Mouse (Mus musculus): Measurements from ENCODE around the gene Ntf3.

Gene Ntf3

GRCm38 (mm10) chr6:126166548-126167207, at the start of gene Ntf3:
Gene Ntf3, minus strand, starts transcription at chr6:126166910.
- DNase-seq (ENCODE audit: low spot score): no peak

GRCm38 (mm10) chr6:126213330-126213729, 46.6 kb upstream of the Ntf3 start:
- DNase-seq (ENCODE audit: low spot score): no peak

- no peak for DNase-seq (ENCODE audit: low spot score)
Observed at GRCm38 (mm10) chr6:126203366-126203765, 36.7 kb upstream of the Ntf3 start.

- no peak for DNase-seq (ENCODE audit: low spot score)
Observed at GRCm38 (mm10) chr6:126202959-126203358, 36.2 kb upstream of the Ntf3 start.

GRCm38 (mm10) chr6:126201721-126202120, 35.0 kb upstream of the Ntf3 start:
- no peak for DNase-seq (ENCODE audit: low spot score)

- DNase-seq (ENCODE audit: low spot score): no peak
Observed at GRCm38 (mm10) chr6:126199916-126200315, 33.2 kb upstream of the Ntf3 start.

- DNase-seq (ENCODE audit: low spot score): no peak
Observed at GRCm38 (mm10) chr6:126194760-126195159, 28.1 kb upstream of the Ntf3 start.

- no peak for DNase-seq (ENCODE audit: low spot score)
Observed at GRCm38 (mm10) chr6:126190218-126190871, 23.6 kb upstream of the Ntf3 start.

GRCm38 (mm10) chr6:126187400-126187799, 20.7 kb upstream of the Ntf3 start:
- DNase-seq (ENCODE audit: low spot score): no peak

GRCm38 (mm10) chr6:126186116-126186515, 19.4 kb upstream of the Ntf3 start:
- no peak for DNase-seq (ENCODE audit: low spot score)

GRCm38 (mm10) chr6:126172071-126172470, 5.4 kb upstream of the Ntf3 start:
- no peak for DNase-seq (ENCODE audit: low spot score)

GRCm38 (mm10) chr6:126170772-126171171, 4.1 kb upstream of the Ntf3 start:
- DNase-seq (ENCODE audit: low spot score): no peak

- DNase-seq (ENCODE audit: low spot score): no peak
Observed at GRCm38 (mm10) chr6:126167731-126168130, 1.0 kb upstream of the Ntf3 start.

GRCm38 (mm10) chr6:126167208-126167590, 489 bp upstream of the Ntf3 start:
- no peak for DNase-seq (ENCODE audit: low spot score)

- no peak for DNase-seq (ENCODE audit: low spot score)
Observed at GRCm38 (mm10) chr6:126165591-126166155, 1.0 kb downstream of the Ntf3 start.

GRCm38 (mm10) chr6:126164781-126165180, 1.9 kb downstream of the Ntf3 start:
- no peak for DNase-seq (ENCODE audit: low spot score)

GRCm38 (mm10) chr6:126163861-126164755, 2.6 kb downstream of the Ntf3 start:
- DNase-seq (ENCODE audit: low spot score): no peak

GRCm38 (mm10) chr6:126163181-126163621, 3.5 kb downstream of the Ntf3 start:
- no peak for DNase-seq (ENCODE audit: low spot score)

GRCm38 (mm10) chr6:126162351-126162758, 4.4 kb downstream of the Ntf3 start:
- no peak for DNase-seq (ENCODE audit: low spot score)

- no peak for DNase-seq (ENCODE audit: low spot score)
Observed at GRCm38 (mm10) chr6:126161571-126162340, 5.0 kb downstream of the Ntf3 start.

GRCm38 (mm10) chr6:126160067-126160411, 6.7 kb downstream of the Ntf3 start:
- DNase-seq (ENCODE audit: low spot score): no peak
